Mouse (Mus musculus) gastrocnemius, postnatal 10 days (tissue): Measurements from ENCODE around the gene Rasal3. TPM values are rescaled to one million over a fixed set of nuclear protein-coding genes. Genes with fewer than 3 reads are reported as not detected.

ENCODE experiments used
- DNase-seq: peaks from one replicate; pipeline ENCODE4 v3.0.0; 2021; ENCODE audit warnings: mixed read lengths
- total RNA-seq, 2 experiments: library from RNA; stranded (reverse); gene quantifications; 2 replicates each; pipeline ENCODE4 v1.2.3; 2021

Gene Rasal3
- total RNA-seq, 2 experiments from 2014 or later, result 0.70 to 0.90 TPM

GRCm38 (mm10) chr17:32388370-32389100 lies 14.8 kb downstream of the Rasal3 start:
- DNase-seq, result peak; percentile 38

- DNase-seq, result no peak
Observed at GRCm38 (mm10) chr17:32387986-32388369, 15.4 kb downstream of the Rasal3 start.

- no peak for DNase-seq
Observed at GRCm38 (mm10) chr17:32386659-32387432, 16.5 kb downstream of the Rasal3 start.

- no peak for DNase-seq
Observed at GRCm38 (mm10) chr17:32383661-32384060, 19.7 kb downstream of the Rasal3 start.

GRCm38 (mm10) chr17:32382576-32382975 lies 20.8 kb downstream of the Rasal3 start:
- DNase-seq, result peak; percentile 57

GRCm38 (mm10) chr17:32378786-32379185 lies 24.6 kb downstream of the Rasal3 start:
- DNase-seq, result no peak

- DNase-seq, result no peak
Observed at GRCm38 (mm10) chr17:32377137-32377536, 26.2 kb downstream of the Rasal3 start.

GRCm38 (mm10) chr17:32376475-32376874 lies 26.9 kb downstream of the Rasal3 start:
- DNase-seq, result no peak

GRCm38 (mm10) chr17:32368991-32369578 lies 34.3 kb downstream of the Rasal3 start:
- no peak for DNase-seq

- DNase-seq, result no peak
Observed at GRCm38 (mm10) chr17:32367706-32368105, 35.7 kb downstream of the Rasal3 start.

- DNase-seq, result no peak
Observed at GRCm38 (mm10) chr17:32365296-32365695, 38.1 kb downstream of the Rasal3 start.

- no peak for DNase-seq
Observed at GRCm38 (mm10) chr17:32364850-32365249, 38.5 kb downstream of the Rasal3 start.

GRCm38 (mm10) chr17:32364331-32364730 lies 39.1 kb downstream of the Rasal3 start:
- peak; percentile 88 for DNase-seq

- no peak for DNase-seq
Observed at GRCm38 (mm10) chr17:32363821-32364301, 39.5 kb downstream of the Rasal3 start.

GRCm38 (mm10) chr17:32362686-32363085 lies 40.7 kb downstream of the Rasal3 start:
- no peak for DNase-seq

- no peak for DNase-seq
Observed at GRCm38 (mm10) chr17:32359928-32360327, 43.5 kb downstream of the Rasal3 start.

- no peak for DNase-seq
Observed at GRCm38 (mm10) chr17:32358943-32359340, 44.4 kb downstream of the Rasal3 start.

- DNase-seq, result no peak
Observed at GRCm38 (mm10) chr17:32358192-32358942, 45.0 kb downstream of the Rasal3 start.

- no peak for DNase-seq
Observed at GRCm38 (mm10) chr17:32356766-32357760, 46.3 kb downstream of the Rasal3 start.

GRCm38 (mm10) chr17:32356281-32356680 lies 47.1 kb downstream of the Rasal3 start:
- no peak for DNase-seq

- no peak for DNase-seq
Observed at GRCm38 (mm10) chr17:32355031-32355430, 48.4 kb downstream of the Rasal3 start.
